ENCODE assay signal across 8 mouse cellular contexts in the genomic region with DNA sequence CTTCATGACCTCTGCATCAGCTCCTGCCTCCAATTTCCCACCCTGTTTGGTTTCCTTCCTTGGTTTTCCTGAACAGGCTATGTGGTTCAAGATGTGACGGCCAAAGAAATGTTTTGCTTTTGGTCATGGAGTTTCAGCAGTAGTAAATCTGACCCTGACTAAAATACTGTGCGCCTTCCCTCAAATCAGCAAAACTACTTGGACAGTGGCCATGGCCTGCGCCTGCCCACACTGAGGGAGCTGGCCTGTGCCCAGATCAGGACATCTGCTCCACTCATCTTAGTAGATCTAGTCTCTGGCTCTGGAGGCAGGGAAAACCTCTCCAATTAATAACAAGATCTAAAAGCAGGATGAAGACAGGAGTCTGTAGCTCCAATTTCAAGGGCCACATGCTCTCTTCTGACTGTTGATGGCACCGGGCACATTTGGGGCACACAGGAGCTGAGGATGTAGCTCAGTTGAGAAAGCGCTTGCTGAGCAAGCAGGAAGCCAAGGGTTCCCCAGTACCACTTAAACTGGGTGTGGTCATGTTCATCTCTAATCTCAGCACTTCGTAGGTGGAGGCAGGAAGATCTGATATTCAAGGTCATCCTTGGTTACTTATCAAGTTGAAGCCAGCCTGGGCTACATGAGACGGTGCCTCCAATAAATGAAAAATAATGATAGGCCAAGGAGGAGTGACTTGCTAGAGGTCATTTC.
A peak's percentile ranks its signal among the peaks of the same experiment; 100 is the strongest.
DNase-seq lines count a peak whose midpoint lies in the region; ATAC-seq and TF ChIP-seq lines count a peak whose summit lies in the region.
"Had no signal": no experiment of that assay in that cellular context is flagged by ENCODE, and none has a peak within 500 bp of the region (broad histone marks: within the 10 kb centered on the region; RNA-seq: fewer than 3 reads in every experiment).

No protein-coding gene starts in this region.

- TF ChIP-seq POLR2A in kidney, adult 2 months (IDR thresholded peaks at IDR 0.05; ENCODE audit: low read depth, low read length), result no peak

- TF ChIP-seq CTCF in kidney, adult 2 months (conservative IDR thresholded peaks at IDR 0.05; ENCODE audit: insufficient read depth, insufficient read length, low read depth, low read length), result no peak

- DNase-seq in 3134 (ENCODE audit: extremely low read depth, insufficient read length, low spot score), result peak; percentile 47
- DNase-seq in CD4-positive helper T cell, adult 2 months (ENCODE audit: low read depth, low spot score), result peak; percentile 53
- peak; percentile 87 for DNase-seq in cerebellum, adult 9-10 months
- DNase-seq in kidney, adult 2 months, result peak; percentile 78
- DNase-seq in lung, postnatal 14 days, result peak; percentile 67
- no peak for DNase-seq in forebrain, embryonic 14.5 days (ENCODE audit: low spot score)

- no peaks in the 10 kb centered on the region; the same call in 1 of the 2 replicates for H3K36me3 ChIP-seq in kidney, adult 2 months (ENCODE audit: control insufficient read depth, insufficient read depth, low read length)
- H3K36me3 ChIP-seq in forebrain, embryonic 14.5 days (ENCODE audit: control insufficient read depth, insufficient read depth, low read length), result no peaks in the 10 kb centered on the region
- H3K36me3 ChIP-seq: hindbrain, embryonic 15.5 days had no signal

- 54% methylated on average over 7 of the region's 7 CpGs for whole genome bisulfite sequencing in kidney, adult 2 months
- WGBS in forebrain, embryonic 14.5 days, result 90% methylated on average over 7 of the region's 7 CpGs

- H3K4me3 ChIP-seq in kidney, adult 2 months (ENCODE audit: insufficient read depth, low read depth, low read length), result no peak overlapping the region
- H3K4me3 ChIP-seq in forebrain, embryonic 14.5 days (ENCODE audit: low read depth, low read length), result no peak overlapping the region
- H3K4me3 ChIP-seq: hindbrain, embryonic 15.5 days had no signal

- 0 out of 2 replicates have a peak, but pooled peaks cover 3% of the 10 kb centered on the region for H3K9me3 ChIP-seq in forebrain, embryonic 14.5 days (replicated peaks; ENCODE audit: control insufficient read depth, low read length)
- H3K9me3 ChIP-seq: hindbrain, embryonic 15.5 days had no signal

- H3K9ac ChIP-seq in forebrain, embryonic 14.5 days (ENCODE audit: low read length), result no peak overlapping the region
- H3K9ac ChIP-seq: hindbrain, embryonic 15.5 days had no signal

- no peak for ATAC-seq in erythroblast, adult 5-6 weeks (replicated peaks; ENCODE audit: low FRiP score, poor library complexity, severe bottlenecking)
- no peak for ATAC-seq in forebrain, embryonic 14.5 days

- peaks cover 3% of the 10 kb centered on the region; the same call in 1 of the 2 replicates for H3K4me1 ChIP-seq in kidney, adult 2 months (ENCODE audit: control insufficient read depth, insufficient read depth, low read length)
- no peaks in the 10 kb centered on the region for H3K4me1 ChIP-seq in forebrain, embryonic 14.5 days (ENCODE audit: control insufficient read depth, insufficient read depth, low read length)

- no peak overlapping the region for H3K4me2 ChIP-seq in forebrain, embryonic 14.5 days (ENCODE audit: low read length)
- H3K4me2 ChIP-seq: hindbrain, embryonic 15.5 days had no signal

- H3K27ac ChIP-seq in kidney, adult 2 months (ENCODE audit: insufficient read depth, low read depth, low read length), result no peak overlapping the region
- no peak overlapping the region for H3K27ac ChIP-seq in forebrain, embryonic 14.5 days (ENCODE audit: low read depth, low read length)
- H3K27ac ChIP-seq: hindbrain, embryonic 15.5 days had no signal

- H3K27me3 ChIP-seq in kidney, adult 2 months (replicated peaks; ENCODE audit: control insufficient read depth, insufficient read depth, low read length), result no peaks in the 10 kb centered on the region
- no peaks in the 10 kb centered on the region for H3K27me3 ChIP-seq in forebrain, embryonic 14.5 days (replicated peaks; ENCODE audit: control insufficient read depth, insufficient read depth, low read length)
- H3K27me3 ChIP-seq: hindbrain, embryonic 15.5 days had no signal
